Mouse (Mus musculus): ENCODE measurements at regions not wholly inside any gene's neighbourhood (a gene's known extent, or its start where the extent isn't known, plus 50 kb on each side); places are given as distances from the start of the nearest gene placed in this dataset.

GRCm38 (mm10) chr2:106256012-106256411 is 252.7 kb upstream of the Dnajc24 start:
- no peaks in the 10 kb centered on the region for H3K4me1 ChIP-seq (ENCODE audit: control insufficient read depth, insufficient read depth, low read length)
- TF ChIP-seq POLR2A (IDR thresholded peaks at IDR 0.05; ENCODE audit: extremely low read depth, insufficient read depth, low read length) (no peak), CTCF (IDR thresholded peaks at IDR 0.05; ENCODE audit: extremely low read depth, insufficient read depth, low read length) (no peak)
- no peak overlapping the region for H3K4me3 ChIP-seq (ENCODE audit: insufficient read depth, low read length)
- H3K27ac ChIP-seq (ENCODE audit: insufficient read depth, low read length) = no peak overlapping the region

- no peak overlapping the region for H3K4me3 ChIP-seq (ENCODE audit: insufficient read depth, low read length)
- no peak overlapping the region for H3K27ac ChIP-seq (ENCODE audit: insufficient read depth, low read length)
- H3K4me1 ChIP-seq (ENCODE audit: control insufficient read depth, insufficient read depth, low read length) = no peaks in the 10 kb centered on the region
- no peak for TF ChIP-seq CTCF (IDR thresholded peaks at IDR 0.05; ENCODE audit: extremely low read depth, insufficient read depth, low read length)
Measured at GRCm38 (mm10) chr2:106234358-106234757, 231.0 kb upstream of the Dnajc24 start.

GRCm38 (mm10) chr2:106231136-106231535 is 227.8 kb upstream of the Dnajc24 start:
- Histone ChIP-seq H3K27ac (ENCODE audit: insufficient read depth, low read length) (no peak overlapping the region), H3K4me1 (ENCODE audit: control insufficient read depth, insufficient read depth, low read length) (no peaks in the 10 kb centered on the region), H3K4me3 (ENCODE audit: insufficient read depth, low read length) (no peak overlapping the region)
- TF ChIP-seq CTCF (IDR thresholded peaks at IDR 0.05; ENCODE audit: extremely low read depth, insufficient read depth, low read length) (no peak), POLR2A (IDR thresholded peaks at IDR 0.05; ENCODE audit: extremely low read depth, insufficient read depth, low read length) (no peak)

- H3K27ac ChIP-seq (ENCODE audit: insufficient read depth, low read length) = no peak overlapping the region
- H3K4me1 ChIP-seq (ENCODE audit: control insufficient read depth, insufficient read depth, low read length) = no peaks in the 10 kb centered on the region
- no peak for TF ChIP-seq POLR2A (IDR thresholded peaks at IDR 0.05; ENCODE audit: extremely low read depth, insufficient read depth, low read length)
- no peak for TF ChIP-seq CTCF (IDR thresholded peaks at IDR 0.05; ENCODE audit: extremely low read depth, insufficient read depth, low read length)
Measured at GRCm38 (mm10) chr2:106230021-106230420, 226.7 kb upstream of the Dnajc24 start.

GRCm38 (mm10) chr2:106228249-106228648 is 224.9 kb upstream of the Dnajc24 start:
- H3K4me1 ChIP-seq (ENCODE audit: control insufficient read depth, insufficient read depth, low read length) = no peaks in the 10 kb centered on the region
- no peak overlapping the region for H3K4me3 ChIP-seq (ENCODE audit: insufficient read depth, low read length)
- H3K27ac ChIP-seq (ENCODE audit: insufficient read depth, low read length) = no peak overlapping the region
- no peak for TF ChIP-seq CTCF (IDR thresholded peaks at IDR 0.05; ENCODE audit: extremely low read depth, insufficient read depth, low read length)
- TF ChIP-seq POLR2A (IDR thresholded peaks at IDR 0.05; ENCODE audit: extremely low read depth, insufficient read depth, low read length) = no peak

More at GRCm38 (mm10) chr2:106230021-106230420, 226.7 kb upstream of the Dnajc24 start:
- no peak overlapping the region for H3K4me3 ChIP-seq (ENCODE audit: insufficient read depth, low read length)

GRCm38 (mm10) chr2:106216169-106216568 is 212.8 kb upstream of the Dnajc24 start:
- Histone ChIP-seq H3K4me3 (ENCODE audit: insufficient read depth, low read length) (no peak overlapping the region), H3K27ac (ENCODE audit: insufficient read depth, low read length) (no peak overlapping the region), H3K4me1 (ENCODE audit: control insufficient read depth, insufficient read depth, low read length) (0 out of 2 replicates have a peak, but pooled peaks cover 2% of the 10 kb centered on the region)
- TF ChIP-seq CTCF (IDR thresholded peaks at IDR 0.05; ENCODE audit: extremely low read depth, insufficient read depth, low read length) (no peak), POLR2A (IDR thresholded peaks at IDR 0.05; ENCODE audit: extremely low read depth, insufficient read depth, low read length) (no peak)

- no peak overlapping the region for H3K4me3 ChIP-seq (ENCODE audit: insufficient read depth, low read length)
- H3K4me1 ChIP-seq (ENCODE audit: control insufficient read depth, insufficient read depth, low read length) = 0 out of 2 replicates have a peak, but pooled peaks cover 2% of the 10 kb centered on the region
- TF ChIP-seq POLR2A (IDR thresholded peaks at IDR 0.05; ENCODE audit: extremely low read depth, insufficient read depth, low read length) (no peak), CTCF (IDR thresholded peaks at IDR 0.05; ENCODE audit: extremely low read depth, insufficient read depth, low read length) (no peak)
- no peak overlapping the region for H3K27ac ChIP-seq (ENCODE audit: insufficient read depth, low read length)
Measured at GRCm38 (mm10) chr2:106213740-106214139, 210.4 kb upstream of the Dnajc24 start.

- no peaks in the 10 kb centered on the region for H3K4me1 ChIP-seq (ENCODE audit: control insufficient read depth, insufficient read depth, low read length)
- no peak overlapping the region for H3K27ac ChIP-seq (ENCODE audit: insufficient read depth, low read length)
- H3K4me3 ChIP-seq (ENCODE audit: insufficient read depth, low read length) = no peak overlapping the region
- TF ChIP-seq CTCF (IDR thresholded peaks at IDR 0.05; ENCODE audit: extremely low read depth, insufficient read depth, low read length) (no peak), POLR2A (IDR thresholded peaks at IDR 0.05; ENCODE audit: extremely low read depth, insufficient read depth, low read length) (no peak)
Measured at GRCm38 (mm10) chr2:106210773-106211172, 207.4 kb upstream of the Dnajc24 start.

GRCm38 (mm10) chr2:106208767-106209250 is 205.5 kb upstream of the Dnajc24 start:
- no peak for TF ChIP-seq CTCF (IDR thresholded peaks at IDR 0.05; ENCODE audit: extremely low read depth, insufficient read depth, low read length)
- TF ChIP-seq POLR2A (IDR thresholded peaks at IDR 0.05; ENCODE audit: extremely low read depth, insufficient read depth, low read length) = no peak
- H3K27ac ChIP-seq (ENCODE audit: insufficient read depth, low read length) = no peak overlapping the region
- no peak overlapping the region for H3K4me3 ChIP-seq (ENCODE audit: insufficient read depth, low read length)
- H3K4me1 ChIP-seq (ENCODE audit: control insufficient read depth, insufficient read depth, low read length) = no peaks in the 10 kb centered on the region

GRCm38 (mm10) chr2:106200130-106200529 is 196.8 kb upstream of the Dnajc24 start:
- no peak overlapping the region for H3K27ac ChIP-seq (ENCODE audit: insufficient read depth, low read length)
- TF ChIP-seq POLR2A (IDR thresholded peaks at IDR 0.05; ENCODE audit: extremely low read depth, insufficient read depth, low read length) (no peak), CTCF (IDR thresholded peaks at IDR 0.05; ENCODE audit: extremely low read depth, insufficient read depth, low read length) (no peak)
- H3K4me1 ChIP-seq (ENCODE audit: control insufficient read depth, insufficient read depth, low read length) = no peaks in the 10 kb centered on the region
- no peak overlapping the region for H3K4me3 ChIP-seq (ENCODE audit: insufficient read depth, low read length)

Data from cortical plate, adult 2 months (tissue).